Mouse (Mus musculus) cerebellum, adult 9-11 months (tissue): ENCODE results near the gene Rdm1.
"Not testable (repeated sequence)": the region's sequence is repeated elsewhere in the genome, so short reads cannot be mapped to it uniquely, and the experiment has no call there.

Source experiments
- DNase-seq: peaks from one replicate; pipeline ENCODE4 v3.0.0; 2022

Gene Rdm1

DNA sequence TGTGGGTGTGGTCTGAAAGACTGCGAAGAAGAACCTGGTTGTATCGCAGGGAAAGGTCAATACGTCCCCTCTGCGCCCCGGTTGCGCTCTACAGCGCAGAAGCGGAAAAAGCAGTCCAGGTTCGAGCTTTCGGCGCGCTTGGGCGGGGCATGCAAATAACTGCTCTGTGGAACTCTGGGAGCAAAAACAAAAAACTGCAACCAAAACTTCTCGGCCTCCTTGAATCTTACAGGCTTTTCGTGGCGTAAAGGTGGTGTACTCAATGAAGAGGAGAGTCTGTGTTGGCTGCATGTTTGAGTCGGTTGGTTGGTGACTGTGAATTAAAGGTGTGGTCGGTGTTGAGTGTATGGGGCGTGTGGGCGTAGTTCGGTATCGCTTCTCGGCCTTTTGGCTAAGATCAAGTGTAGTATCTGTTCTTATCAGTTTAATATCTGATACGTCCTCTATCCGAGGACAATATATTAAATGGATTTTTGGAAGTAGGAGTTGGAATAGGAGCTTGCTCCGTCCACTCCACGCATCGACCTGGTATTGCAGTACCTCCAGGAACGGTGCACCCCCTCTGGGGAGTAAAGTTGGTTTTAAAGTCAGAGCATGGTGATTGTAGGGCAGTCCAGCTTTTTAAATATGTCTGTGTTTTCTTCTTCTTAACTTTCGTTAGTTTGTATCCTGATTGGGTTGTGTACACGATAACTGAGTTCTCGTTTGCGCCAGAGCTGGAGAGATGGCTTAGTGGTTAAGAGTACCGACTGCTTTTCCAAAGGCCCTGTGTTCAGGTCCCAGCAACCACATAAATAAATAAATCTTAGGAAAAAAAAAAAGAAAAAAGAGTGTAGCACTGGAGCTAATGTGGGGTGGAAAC, at the start of gene Rdm1:
Gene Rdm1, plus strand, starts transcription at position 201 of the 862 bp plus-strand sequence.
- DNase-seq: peak; percentile 82

DNA sequence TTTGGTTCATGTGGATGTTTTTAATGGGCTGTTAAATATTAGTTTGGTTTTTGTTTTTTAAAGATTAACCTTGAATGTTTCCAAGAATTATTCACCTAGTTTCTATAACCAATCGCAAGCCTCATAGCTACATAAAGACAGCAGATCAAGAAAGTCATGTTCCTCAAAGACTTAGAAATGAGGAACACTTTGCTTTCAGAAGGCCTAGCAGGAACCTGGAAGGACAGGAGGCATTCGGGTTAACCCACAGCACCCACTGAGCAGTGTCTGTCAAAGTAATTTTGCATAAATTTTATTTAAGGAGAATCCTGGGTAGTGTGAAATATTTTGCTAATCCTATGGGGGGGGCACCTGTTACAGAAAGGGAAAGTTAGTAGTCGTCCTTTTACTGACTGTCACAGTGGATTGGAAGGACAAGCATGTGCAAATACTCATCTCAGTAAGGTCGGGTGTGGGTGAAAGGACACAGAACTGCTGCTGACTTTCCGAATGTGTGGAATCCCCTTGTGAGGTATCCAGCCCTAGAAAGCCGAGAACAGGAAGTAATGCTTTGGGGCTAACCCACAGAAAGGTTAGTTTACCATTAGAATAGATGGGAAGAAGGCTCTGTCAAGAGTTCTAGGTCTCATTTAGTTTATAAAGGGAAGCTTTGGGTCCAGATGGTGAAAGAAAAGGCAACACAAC, 45.8 kb upstream of the Rdm1 start:
- DNase-seq: no peak

DNA sequence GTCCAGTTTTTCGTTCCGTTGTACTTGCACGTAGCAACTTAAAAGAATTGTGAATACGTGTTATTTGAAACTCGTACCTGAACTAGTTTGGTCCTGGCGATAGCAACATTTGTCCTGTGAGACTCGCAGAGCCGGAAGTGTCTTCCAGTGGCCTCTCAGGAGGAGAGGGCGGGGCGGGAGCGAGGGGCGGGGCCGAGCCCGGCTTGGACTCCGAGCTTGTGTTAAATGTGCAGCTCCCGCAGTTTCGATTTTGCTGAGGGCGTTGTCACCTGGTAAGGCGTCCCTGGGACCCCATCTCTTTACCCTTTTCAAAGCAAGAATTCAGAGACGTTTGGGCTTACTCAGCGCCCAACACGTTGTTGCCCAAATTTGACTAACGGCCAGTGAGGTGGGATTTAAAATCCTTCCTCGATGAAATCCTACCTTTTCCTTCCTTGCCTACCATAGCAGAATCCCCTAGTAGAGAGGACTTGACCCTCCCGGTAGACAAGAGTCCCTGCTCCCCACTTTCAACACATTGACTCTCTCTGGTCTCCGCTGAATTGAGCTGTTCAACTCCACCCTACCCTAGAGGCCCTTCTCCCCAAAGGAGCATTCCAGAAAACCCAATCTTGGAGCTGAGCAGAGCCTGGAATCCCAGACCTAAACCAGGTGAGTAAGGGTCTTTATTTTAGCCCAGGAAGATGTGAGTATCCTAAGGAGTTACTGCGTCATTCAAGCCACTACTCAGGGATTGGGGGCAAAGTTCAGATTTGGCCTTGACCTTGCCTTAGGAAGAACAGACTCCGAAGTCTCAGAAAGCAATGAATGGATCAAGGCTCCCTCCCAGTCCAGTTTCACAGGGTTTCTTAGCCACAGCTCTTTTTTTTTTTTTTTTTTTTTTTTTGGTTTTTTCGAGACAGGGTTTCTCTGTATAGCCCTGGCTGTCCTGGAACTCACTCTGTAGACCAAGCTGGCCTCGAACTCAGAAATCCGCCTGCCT, 44.6 kb upstream of the Rdm1 start, which contains the start of gene Tmem106a:
Gene Tmem106a, plus strand, starts transcription at position 189 of the 982 bp plus-strand sequence.
- DNase-seq: no peak

DNA sequence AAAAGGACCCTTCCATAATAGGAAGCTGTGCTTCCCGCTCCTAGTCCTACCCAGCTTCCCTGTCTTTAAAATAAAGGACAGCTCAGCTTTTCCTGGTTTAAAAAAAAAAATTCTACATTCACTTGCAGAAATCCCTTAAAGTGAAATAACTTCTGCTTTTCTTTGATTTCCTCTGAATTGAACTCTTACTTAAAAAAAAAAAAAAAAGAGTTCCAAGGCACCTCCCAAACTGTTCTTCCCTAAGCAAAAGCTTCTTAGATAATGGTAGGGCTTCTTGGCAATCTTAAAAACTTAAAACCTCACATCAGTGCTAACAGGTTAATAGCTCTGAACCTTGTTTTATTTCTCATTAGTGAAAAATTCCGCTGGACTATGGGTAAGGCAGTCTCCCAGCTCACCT, 43.8 kb upstream of the Rdm1 start:
- DNase-seq: no peak

DNA sequence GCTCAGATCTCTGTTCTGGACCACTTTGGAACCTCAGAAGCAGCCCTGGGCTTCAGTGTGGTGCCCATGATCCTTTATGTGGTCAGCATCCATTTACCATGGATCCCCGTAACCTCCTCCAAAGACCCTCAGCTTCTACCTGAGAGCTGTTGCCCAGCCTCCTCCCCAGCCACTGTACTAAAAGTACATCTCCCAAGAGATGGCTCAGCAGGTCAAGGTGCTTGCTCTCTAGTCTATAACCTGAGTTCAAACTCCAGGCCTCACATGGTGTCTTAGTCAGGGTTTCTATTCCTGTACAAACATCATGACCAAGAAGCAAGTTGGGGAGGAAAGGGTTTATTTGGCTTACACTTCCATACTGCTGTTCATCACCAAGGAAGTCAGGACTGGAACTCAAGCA, 42.0 kb upstream of the Rdm1 start:
- not testable (repeated sequence) for DNase-seq

DNA sequence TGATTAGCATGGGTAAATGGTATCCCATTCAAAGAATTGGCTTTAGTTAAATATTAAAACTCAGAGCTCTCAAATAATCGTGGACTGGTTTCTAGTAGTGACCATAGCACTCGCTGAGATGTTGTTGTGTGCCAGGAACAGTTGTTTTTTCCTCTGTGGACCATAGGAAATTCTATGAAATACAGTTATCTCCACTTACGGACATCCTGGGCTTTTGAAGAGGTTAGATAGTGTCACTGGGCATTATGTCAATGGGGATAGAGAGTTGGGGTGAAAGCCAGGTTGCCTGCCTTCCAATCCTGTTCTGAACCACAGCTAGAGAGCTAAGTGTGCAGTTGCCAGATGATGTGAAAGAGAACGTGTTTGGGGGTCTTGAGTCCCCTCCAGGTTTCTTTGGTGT, 41.2 kb upstream of the Rdm1 start:
- no peak for DNase-seq

DNA sequence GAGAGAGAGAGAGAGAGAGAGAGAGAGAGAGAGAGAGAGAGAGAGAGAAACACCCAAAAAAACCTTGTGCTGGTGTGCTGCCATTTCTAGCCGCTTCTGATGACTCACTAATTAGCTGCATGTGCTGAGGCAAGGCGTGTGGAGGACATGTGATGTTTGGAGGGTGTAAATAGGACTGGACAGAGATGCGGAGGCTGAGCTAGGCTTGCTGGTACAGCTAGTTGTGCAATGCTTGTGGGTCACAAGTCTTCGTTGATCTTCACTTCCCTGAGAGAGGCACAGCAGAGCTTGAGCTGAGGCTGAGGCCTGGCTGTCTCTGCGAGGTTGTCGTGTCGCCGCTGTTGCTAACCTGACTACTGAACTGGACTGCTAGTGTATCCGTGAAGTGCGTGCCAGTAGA, 39.3 kb upstream of the Rdm1 start:
- no peak for DNase-seq

DNA sequence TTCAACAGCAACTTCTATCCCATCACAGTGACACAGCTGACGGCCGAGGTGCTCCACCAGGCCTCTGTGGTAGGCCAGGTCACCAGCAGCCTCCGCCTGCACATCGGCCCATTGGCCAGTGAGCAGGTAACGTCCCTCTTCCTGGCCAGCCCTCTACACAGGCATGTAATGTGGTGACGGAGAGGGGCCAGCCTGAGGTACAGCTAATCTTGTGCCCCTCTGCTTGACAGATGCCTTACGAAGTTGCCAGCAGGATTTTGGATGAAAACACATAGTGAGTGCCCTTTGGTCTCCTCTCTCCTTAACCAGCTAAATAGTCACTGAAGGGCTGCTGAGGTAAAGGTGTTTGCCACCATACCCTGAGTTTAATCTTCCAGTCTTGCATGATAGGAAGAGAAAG, 38.1 kb upstream of the Rdm1 start:
- no peak for DNase-seq

DNA sequence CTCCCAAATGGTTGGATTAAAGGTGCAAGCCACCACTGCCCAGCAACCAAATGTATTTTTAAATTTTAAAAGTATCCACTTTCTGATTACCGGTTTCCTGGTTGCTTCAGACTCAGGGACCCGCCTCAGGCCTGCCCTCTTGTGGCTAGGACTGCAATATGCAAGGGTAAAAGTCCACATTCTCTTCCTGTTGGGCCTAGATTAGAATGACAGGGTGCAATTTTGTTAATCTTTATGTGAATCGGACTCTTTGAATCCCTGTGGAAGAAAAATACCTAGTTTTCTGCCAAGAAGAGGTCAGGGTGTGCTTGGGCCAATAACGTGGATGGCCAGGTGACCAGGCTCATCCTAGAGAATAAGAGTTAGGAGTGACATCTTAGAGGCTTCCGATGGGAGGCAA, 37.6 kb upstream of the Rdm1 start:
- DNase-seq: peak; percentile 22

DNA sequence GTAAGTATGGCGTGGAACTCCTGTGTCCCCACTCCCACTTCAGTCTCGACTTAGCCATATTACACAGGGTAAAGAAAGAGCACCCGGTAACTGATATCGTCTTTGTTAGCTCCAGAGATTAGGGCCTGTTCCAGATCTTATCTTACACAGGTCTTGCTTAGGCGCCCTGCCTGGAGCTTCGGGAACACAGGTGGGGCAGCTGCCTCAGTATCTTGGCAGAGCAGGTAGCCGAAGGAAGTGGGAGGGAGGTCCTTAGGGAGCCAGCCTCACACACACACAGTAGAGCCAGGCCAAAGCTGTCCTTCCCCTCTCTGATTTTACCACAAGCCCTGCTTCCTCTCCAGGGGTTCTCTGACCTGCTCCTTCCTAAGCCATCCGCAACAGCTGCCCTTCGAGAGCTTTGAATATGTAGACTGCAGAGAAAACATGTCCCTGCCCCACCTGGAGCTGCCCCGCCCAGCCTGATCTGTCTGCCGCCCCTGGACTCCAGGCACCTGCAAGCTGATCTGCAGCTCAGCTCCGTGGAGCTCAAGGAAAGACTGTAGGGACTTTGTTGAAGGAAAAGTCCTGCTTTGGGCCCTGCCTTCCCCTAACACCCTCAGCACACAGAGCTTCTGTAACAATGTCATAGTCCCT, 36.9 kb upstream of the Rdm1 start:
- DNase-seq: no peak

DNA sequence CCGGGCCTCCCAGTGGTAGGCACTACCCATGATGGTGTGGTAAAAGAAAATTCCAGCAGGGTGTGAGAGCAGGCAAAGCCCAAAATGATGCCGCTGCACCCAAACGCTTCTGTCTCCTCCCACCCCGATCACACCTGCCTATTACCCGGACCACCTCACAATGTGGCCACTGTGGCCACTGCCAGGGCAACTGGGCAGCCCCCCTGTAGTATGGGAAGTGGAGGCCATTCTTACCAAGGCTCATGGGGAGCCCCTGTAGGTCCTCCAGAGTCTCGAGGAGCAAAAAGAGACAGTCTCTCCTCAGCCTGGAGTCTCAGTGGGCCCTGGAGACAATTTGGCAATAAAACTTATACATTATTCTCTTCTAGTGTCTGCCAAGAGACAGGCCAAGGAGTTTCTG, 27.8 kb upstream of the Rdm1 start, which contains the start of gene Gm11634:
Gene Gm11634, minus strand, starts transcription at position 101 of the 400 bp plus-strand sequence.
- DNase-seq: no peak

DNA sequence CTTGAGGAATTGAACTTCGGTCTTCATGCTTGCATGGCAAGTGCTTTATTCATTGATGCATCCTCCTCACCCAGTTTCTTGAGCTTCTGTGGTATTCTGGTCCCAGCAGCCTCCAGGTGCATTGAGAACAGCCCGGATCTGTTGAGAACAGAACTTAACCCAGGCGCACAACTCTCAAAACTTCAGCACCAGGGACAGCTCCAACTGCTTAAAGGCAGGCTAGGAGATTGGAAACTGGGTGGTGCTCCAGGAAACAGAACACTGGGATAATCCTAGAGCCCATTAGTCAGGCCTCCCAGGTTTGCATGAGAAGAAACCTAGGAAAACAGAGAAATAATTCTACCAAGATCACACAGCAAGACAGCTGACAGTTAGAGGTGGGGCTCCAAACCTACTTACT, 24.5 kb upstream of the Rdm1 start:
- DNase-seq: no peak

DNA sequence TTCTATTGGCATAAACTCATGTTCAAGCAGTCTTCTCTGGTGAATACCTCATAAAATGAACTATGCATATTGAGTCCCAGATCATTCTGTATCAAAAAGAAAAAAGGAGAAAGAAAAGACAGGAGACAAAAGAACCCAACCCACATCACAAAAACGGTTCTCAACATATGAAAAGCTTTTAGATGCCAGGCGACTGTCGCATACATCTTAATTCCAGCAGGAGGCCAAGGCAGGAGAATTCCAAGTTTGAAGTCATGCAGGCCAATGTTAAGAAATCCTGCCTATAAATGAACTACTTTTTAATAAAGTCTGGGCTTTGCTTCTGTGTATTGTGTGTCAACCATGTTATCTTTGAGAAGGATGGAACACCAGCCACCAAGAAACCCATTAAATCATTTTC, 22.9 kb upstream of the Rdm1 start:
- no peak for DNase-seq

DNA sequence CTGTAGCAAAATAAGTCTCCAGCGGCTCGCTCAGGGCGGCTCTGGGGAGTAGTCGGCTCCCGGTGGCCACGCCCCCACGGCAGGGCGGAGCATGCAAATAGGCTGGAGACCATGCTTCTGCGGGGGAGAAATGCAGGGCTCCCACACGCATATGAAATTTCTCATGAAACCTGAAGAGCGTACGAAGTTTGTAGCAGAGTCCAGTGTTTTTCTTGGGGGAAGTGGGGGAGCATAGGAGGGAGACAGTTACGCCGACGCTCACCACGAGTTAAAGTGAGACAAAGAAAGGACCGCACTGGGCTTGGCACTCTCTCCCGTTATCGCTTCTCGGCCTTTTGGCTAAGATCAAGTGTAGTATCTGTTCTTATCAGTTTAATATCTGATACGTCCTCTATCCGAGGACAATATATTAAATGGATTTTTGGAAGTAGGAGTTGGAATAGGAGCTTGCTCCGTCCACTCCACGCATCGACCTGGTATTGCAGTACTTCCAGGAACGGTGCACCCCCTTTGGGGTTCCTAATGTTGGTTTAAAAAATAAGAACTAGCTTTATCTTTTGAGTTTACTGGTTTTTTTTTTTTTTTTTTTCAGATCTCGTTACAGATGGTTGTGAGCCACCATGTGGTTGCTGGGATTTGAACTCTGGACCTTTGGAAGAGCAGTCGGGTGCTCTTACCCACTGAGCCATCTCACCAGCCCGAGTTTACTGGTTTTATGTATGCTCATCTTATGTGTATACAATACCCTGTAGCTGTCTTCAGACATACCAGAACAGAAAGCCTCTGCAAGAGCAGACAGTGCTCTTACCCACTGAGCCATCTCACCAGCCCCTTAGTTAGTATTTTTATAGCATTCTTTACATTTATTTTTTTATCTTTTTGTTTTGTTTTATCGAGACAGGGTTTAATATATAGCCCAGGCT, 22.2 kb upstream of the Rdm1 start:
- DNase-seq: peak; percentile 49

DNA sequence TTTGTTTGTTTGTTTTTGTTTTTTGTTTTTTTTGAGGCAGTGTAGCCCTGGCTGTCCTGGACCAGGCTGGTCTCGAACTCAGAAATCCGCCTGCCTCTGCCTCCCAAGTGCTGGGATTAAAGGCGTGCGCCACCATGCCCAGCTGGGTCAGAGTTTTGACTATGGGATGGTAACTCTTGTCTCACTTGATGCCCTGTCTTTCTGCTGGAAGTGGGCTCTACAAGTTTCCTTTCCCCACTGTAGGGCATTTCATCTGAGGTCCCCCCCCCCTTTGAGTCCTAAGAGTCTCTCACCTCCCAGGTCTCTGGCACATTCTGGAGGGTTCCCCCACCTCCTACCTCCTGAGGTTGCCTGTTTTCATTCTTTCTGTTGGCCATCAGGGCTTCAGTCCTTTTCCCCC, 19.9 kb upstream of the Rdm1 start:
- not testable (repeated sequence) for DNase-seq

DNA sequence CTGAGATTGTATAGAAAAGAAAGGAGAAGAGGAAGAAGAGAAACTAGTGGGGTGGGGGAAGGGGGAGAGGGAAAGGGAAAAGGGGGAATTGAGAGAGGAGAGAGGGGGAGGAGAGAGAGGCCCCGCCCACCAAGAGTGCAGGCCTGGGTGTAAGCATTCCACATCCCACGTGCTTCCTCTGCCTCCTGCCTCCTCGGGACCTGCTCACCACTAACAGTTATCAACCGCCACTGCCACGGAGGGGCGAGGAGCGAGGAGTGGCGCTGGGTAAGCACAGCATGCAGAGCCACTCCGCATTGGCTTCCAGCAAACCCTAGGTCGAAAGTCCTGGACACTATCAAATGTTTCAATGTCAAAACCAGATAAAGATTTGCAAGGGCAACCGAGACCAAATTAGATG, 16.6 kb upstream of the Rdm1 start:
- DNase-seq: no peak

DNA sequence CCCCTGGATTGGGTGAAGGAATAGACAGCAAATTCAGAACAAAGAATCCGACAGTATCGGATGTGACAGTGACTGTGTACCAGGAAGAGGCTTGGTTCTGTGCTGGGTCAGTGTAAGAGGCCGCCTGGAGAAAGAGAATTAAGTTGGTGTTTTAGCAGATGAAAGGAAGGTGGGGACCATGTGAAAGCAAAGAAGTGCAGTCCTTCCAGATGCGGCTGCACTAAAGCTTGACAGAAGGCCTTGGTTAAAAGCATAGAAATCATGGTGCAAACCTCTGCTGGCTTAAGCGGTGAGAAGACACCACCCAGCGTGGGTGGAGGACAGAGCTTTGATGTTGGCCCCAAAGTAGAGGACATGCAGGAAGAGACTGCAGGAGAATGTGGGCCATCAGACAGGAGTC, 13.4 kb upstream of the Rdm1 start:
- no peak for DNase-seq

DNA sequence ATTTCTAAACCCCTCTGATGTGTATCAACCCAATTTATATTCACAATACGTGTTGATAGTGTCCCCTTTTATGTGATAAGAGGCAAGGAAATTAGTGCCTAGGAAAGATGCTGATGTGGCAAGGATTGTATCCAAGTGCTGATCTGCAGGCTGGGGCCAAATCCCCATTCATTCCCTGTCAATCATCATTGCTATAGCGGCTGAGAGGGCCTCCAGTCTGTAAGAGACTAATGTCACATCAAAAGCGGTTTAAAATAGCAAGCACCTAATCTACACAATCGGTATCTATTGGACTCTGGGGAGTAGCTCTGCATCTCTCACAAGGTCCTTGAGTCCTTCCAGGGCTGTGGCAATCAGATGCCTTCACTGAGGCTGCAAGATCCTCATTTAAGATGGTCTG, 12.9 kb upstream of the Rdm1 start:
- no peak for DNase-seq

DNA sequence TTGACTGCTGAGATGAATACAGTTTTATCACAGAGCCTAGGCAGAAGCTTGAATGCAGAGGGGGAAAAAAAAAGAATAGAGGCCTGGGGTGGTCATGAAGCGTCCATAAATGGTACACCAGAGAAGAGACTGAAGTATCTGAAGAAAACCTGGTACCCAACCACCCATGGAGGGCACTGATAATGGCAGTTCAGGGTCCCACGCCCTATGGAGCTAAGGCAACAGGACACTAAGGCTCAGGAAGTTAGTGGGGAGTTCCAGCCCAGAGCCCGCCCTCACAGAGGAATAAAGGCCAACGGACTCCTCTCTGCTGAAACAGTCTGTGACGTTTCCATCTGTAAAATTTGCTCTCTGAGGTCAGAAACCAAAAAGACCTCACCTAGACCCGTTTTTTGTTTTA, 11.6 kb upstream of the Rdm1 start:
- no peak for DNase-seq

DNA sequence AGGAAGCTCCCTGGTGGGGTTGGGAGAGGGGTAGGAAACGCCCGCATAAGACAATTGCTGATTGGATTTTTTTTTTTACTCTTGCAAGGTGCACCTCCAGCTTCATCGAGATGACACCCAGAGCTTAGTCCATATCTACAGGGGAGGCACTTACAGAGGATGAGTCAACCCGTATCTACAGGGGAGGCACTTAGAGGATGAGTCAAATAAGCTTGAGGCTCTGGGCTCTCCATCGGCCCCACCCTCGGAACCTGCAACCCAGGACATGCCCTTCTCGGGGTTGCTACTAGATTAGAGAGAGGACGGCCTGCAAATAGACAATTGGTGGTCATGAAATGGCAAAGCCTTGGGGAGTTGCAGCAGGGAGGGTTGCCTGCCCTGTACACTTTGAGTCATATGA, 10.9 kb upstream of the Rdm1 start:
- no peak for DNase-seq
